Mouse (Mus musculus) gonadal fat pad, adult 2 months (tissue): Measurements from ENCODE around the gene Vmn1r167. TPM values are rescaled to one million over a fixed set of nuclear protein-coding genes. Genes with fewer than 3 reads are reported as not detected.
"Not testable (repeated sequence)": the region's sequence is repeated elsewhere in the genome, so short reads cannot be mapped to it uniquely, and the experiment has no call there.

Source experiments
- DNase-seq: peaks from one replicate; pipeline ENCODE4 v3.0.0-alpha.2; 2012; ENCODE audit warnings: low read depth
- polyA plus RNA-seq: library from polyadenylated mRNA; depleted of rRNA; stranded (reverse); fragments of >200 nt; gene quantifications from 2 replicates; pipeline ENCODE4 v1.2.3, GENCODE M21; 2012; rRNA removed

The Vmn1r167 gene
- not detected in 2 replicates for polyA plus RNA-seq

DNA sequence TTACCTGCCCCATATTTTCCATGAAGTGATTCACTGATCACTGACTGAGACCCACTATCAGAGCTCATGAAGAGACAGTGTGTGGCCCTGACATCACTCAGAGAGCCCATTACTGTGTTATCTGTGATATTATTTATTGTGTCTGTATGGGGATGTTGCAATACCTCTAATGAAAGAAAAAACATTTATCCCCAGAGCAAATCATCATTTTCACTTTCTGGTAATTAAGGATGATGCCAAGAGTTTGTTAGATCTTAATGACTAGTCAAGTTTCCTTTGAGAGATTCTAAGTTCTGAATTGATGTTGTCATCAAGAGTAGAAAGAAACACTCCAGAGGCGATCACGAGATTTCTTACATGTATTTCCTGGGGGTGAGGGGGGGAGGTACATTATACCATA, at the start of gene Vmn1r167:
Vmn1r167 (minus strand) TSS at position 101 of the 400 bp plus-strand sequence.
- DNase-seq, result not testable (repeated sequence)

DNA sequence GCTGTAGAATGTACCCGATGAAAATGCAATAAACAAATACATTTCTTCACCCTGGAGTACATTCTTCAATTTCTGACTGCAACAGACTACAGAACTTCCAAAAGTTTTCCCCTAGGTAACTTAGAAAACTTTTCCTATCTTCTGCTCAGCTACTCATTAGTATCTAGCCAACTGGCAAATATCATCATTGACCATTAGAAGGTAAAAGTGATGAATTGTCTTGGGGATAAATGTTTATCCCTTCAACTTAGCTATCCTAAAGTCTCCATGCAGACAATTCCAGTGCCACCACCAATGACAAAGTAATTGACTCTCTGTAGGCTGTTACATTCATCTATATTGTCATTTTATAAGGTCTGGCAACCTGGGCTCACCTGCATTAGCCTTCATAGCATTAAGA, 32.4 kb upstream of the Vmn1r167 start, which contains the start of gene Vmn1r168:
Vmn1r168 (plus strand) TSS at position 301 of the 400 bp plus-strand sequence.
- not testable (repeated sequence) for DNase-seq

DNA sequence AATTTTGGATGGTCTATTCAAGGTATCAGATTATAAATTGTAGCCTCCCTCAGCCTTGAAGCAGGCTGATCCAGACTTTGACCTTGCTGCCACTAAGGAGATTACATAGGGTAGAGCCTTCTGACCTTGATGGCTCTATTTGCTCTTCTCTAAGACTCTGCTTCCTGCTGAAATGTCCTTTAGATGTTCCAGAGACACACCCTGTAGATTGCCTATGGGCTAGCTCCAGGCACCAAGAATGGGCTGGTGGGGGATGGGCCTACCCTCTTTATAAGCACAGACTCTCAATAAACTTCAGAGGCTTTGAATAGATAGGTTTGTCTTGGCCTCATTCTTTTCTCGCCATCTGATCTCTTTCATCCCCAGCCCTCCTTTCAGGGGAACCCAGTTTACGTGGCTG, 34.1 kb downstream of the Vmn1r167 start:
- not testable (repeated sequence) for DNase-seq

DNA sequence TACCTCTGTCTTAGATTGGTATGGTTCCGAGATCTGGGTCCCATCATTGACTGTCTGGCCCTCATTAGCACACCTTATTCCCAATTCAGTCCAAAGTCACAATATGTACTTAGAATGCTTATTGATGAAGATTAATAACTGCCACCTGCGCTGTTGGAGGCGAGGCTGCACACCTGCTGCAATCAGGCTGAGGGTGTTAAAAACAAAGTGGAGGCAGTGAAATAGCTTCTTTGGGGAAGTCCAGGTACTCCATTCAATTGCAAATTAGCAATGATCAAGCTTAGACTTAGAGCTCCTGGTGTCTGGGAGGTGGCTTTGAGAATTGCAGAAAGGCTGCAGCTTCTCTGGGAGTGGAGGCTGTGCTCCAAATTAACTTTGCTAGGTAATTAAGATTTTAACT, 36.2 kb downstream of the Vmn1r167 start:
- DNase-seq, result not testable (repeated sequence)

DNA sequence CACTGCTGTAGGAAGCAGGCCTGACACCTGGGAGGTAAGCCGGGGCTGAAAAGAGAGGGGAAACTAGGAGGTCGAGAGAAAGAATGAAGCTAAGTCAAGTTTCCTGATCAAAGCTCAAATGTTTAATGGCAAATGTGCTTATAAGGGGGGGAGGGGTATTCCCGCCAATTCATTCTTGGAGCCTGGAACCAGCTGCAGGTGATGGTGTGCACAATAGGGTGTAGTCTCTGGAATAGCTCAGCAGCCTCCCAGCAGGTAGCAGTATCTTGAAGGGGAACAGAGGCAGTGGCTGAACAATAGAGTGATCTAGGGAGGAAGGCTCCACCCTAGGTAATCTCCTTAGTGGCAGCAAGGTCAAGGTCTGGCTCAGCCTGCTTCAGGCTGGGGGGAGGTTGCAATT, 36.8 kb downstream of the Vmn1r167 start:
- DNase-seq, result not testable (repeated sequence)

Other genes with a start within 250 kb of the Vmn1r167 start
- gene Gm6902, start 228.3 kb downstream of the Vmn1r167 start, polyA plus RNA-seq, result not detected in 2 replicates
- not detected in 2 replicates for gene Nlrp4e, start 206.0 kb downstream of the Vmn1r167 start, polyA plus RNA-seq
- gene Nlrp5, start 121.3 kb downstream of the Vmn1r167 start, polyA plus RNA-seq, result not detected in 2 replicates
- gene Vmn1r168, start 32.5 kb upstream of the Vmn1r167 start, polyA plus RNA-seq, result not detected in 2 replicates
- gene Vmn1r169, start 68.3 kb upstream of the Vmn1r167 start, polyA plus RNA-seq, result not detected in 2 replicates
- gene Vmn1r170, start 99.0 kb upstream of the Vmn1r167 start, polyA plus RNA-seq, result not detected in 2 replicates
- gene Vmn1r171, start 123.5 kb upstream of the Vmn1r167 start, polyA plus RNA-seq, result not detected in 2 replicates
- not detected in 2 replicates for gene Vmn1r172, start 151.1 kb upstream of the Vmn1r167 start, polyA plus RNA-seq
- not detected in 2 replicates for gene Vmn1r173, start 193.5 kb upstream of the Vmn1r167 start, polyA plus RNA-seq
- not detected in 2 replicates for gene Vmn1r174, start 245.1 kb upstream of the Vmn1r167 start, polyA plus RNA-seq